8 mouse cellular contexts compared by ENCODE assay signal in genomic region chr3:63296411-63296810, GRCm38 (mm10). TPM values are rescaled to one million over a fixed set of nuclear protein-coding genes. Genes with fewer than 3 reads are reported as not detected.
A peak's percentile ranks its signal among the peaks of the same experiment; 100 is the strongest.
DNase-seq lines count a peak whose midpoint lies in the region; ATAC-seq and TF ChIP-seq lines count a peak whose summit lies in the region.

No protein-coding gene starts in this region.

- DNase-seq in frontal cortex, postnatal 10 days (ENCODE audit: low spot score in 2 of 2), result no peak
- DNase-seq in kidney, postnatal 0 days (ENCODE audit: low spot score), result peak; percentile 47
- DNase-seq in midbrain, embryonic 11.5 days (ENCODE audit: low spot score, missing footprints), result peak; percentile 91
- no peak for DNase-seq in thymus, postnatal 4 days
- DNase-seq in thymus, postnatal 0 days (ENCODE audit: low spot score), result no peak

- H3K9me3 ChIP-seq in heart, embryonic 14.5 days (ENCODE audit: control insufficient read depth, low read length), result no peaks in the 10 kb centered on the region
- no peaks in the 10 kb centered on the region for H3K9me3 ChIP-seq in kidney, postnatal 0 days (replicated peaks; ENCODE audit: low read length)
- no peaks in the 10 kb centered on the region for H3K9me3 ChIP-seq in midbrain, embryonic 11.5 days (ENCODE audit: control insufficient read depth, low read length)

- 3% methylated on average over 12 of the region's 12 CpGs for WGBS in heart, embryonic 14.5 days
- WGBS in kidney, postnatal 0 days, result 7% methylated on average over 12 of the region's 12 CpGs
- 10% methylated on average over 12 of the region's 12 CpGs for WGBS in midbrain, embryonic 11.5 days

- peak; percentile 56; the same call in 1 of the 2 replicates for ATAC-seq in frontal cortex, adult (ENCODE audit: low TSS enrichment)
- ATAC-seq in heart, embryonic 14.5 days (ENCODE audit: insufficient number of reproducible peaks, insufficient read depth, low FRiP score, low read depth), result no peak
- ATAC-seq in kidney, postnatal 0 days (replicated peaks; ENCODE audit: low FRiP score, low read depth), result no peak
- ATAC-seq in midbrain, embryonic 11.5 days (ENCODE audit: low FRiP score), result no peak

- TF ChIP-seq CTCF in cortical plate, adult 2 months (IDR thresholded peaks at IDR 0.05; ENCODE audit: extremely low read depth, insufficient read depth, low read length), result no peak
- no peak for TF ChIP-seq CTCF in kidney, postnatal 0 days (IDR thresholded peaks at IDR 0.05; ENCODE audit: low read depth)

- H3K4me2 ChIP-seq in heart, embryonic 14.5 days (ENCODE audit: low read length), result peak overlapping the region; percentile 98
- peak overlapping the region; percentile 92 for H3K4me2 ChIP-seq in kidney, postnatal 0 days (ENCODE audit: low read length)
- peak overlapping the region; percentile 98 for H3K4me2 ChIP-seq in midbrain, embryonic 11.5 days

- no peak for TF ChIP-seq POLR2A in cortical plate, adult 2 months (IDR thresholded peaks at IDR 0.05; ENCODE audit: extremely low read depth, insufficient read depth, low read length)

- H3K27ac ChIP-seq in cortical plate, adult 2 months (ENCODE audit: insufficient read depth, low read length), result no peak overlapping the region
- H3K27ac ChIP-seq in heart, embryonic 14.5 days (replicated peaks in 1 of 2; ENCODE audit: control insufficient read depth in 1 of 2, insufficient read depth in 1 of 2, low read depth in 2 of 2, low read length in 2 of 2), result no peak overlapping the region
- peak overlapping the region; percentile 88 for H3K27ac ChIP-seq in kidney, postnatal 0 days
- no peak overlapping the region for H3K27ac ChIP-seq in midbrain, embryonic 11.5 days (ENCODE audit: low read depth, low read length)

- peak overlapping the region; percentile 73 for H3K4me3 ChIP-seq in cortical plate, adult 2 months (ENCODE audit: insufficient read depth, low read length)
- H3K4me3 ChIP-seq in heart, embryonic 14.5 days (ENCODE audit: control insufficient read depth in 1 of 2, insufficient read depth in 1 of 2, low read depth in 1 of 2, low read length in 2 of 2), result peak overlapping the region; percentile 61 to 83; a peak in 3 of 4 replicates
- peak overlapping the region; percentile 81 for H3K4me3 ChIP-seq in kidney, postnatal 0 days (replicated peaks; ENCODE audit: low read depth, low read length)
- H3K4me3 ChIP-seq in midbrain, embryonic 11.5 days (ENCODE audit: low read depth, low read length), result peak overlapping the region; percentile 66

- no peaks in the 10 kb centered on the region for H3K4me1 ChIP-seq in cortical plate, adult 2 months (ENCODE audit: control insufficient read depth, insufficient read depth, low read length)
- H3K4me1 ChIP-seq in heart, embryonic 14.5 days (ENCODE audit: control insufficient read depth in 2 of 2, insufficient read depth in 2 of 2, low read length in 2 of 2), result peaks cover 0 to 9% of the 10 kb centered on the region in 2 experiments; a peak in 2 of 4 replicates
- H3K4me1 ChIP-seq in kidney, postnatal 0 days (replicated peaks; ENCODE audit: insufficient read depth, low read length), result no peaks in the 10 kb centered on the region
- no peaks in the 10 kb centered on the region for H3K4me1 ChIP-seq in midbrain, embryonic 11.5 days (ENCODE audit: control insufficient read depth, insufficient read depth, low read length)

- H3K9ac ChIP-seq in heart, embryonic 14.5 days (ENCODE audit: low read length), result peak overlapping the region; percentile 74
- peak overlapping the region; percentile 80; the same call in 1 of the 2 replicates for H3K9ac ChIP-seq in kidney, postnatal 0 days (ENCODE audit: low read depth, low read length)
- H3K9ac ChIP-seq in midbrain, embryonic 11.5 days (ENCODE audit: low read length), result no peak overlapping the region

- H3K27me3 ChIP-seq in heart, embryonic 14.5 days (ENCODE audit: control insufficient read depth, insufficient read depth, low read length), result no peaks in the 10 kb centered on the region
- no peaks in the 10 kb centered on the region for H3K27me3 ChIP-seq in kidney, postnatal 0 days (ENCODE audit: insufficient read depth, low read length)
- H3K27me3 ChIP-seq in midbrain, embryonic 11.5 days (ENCODE audit: control insufficient read depth, insufficient read depth, low read length), result peaks cover 3% of the 10 kb centered on the region; the same call in 1 of the 2 replicates

- H3K36me3 ChIP-seq in heart, embryonic 14.5 days (ENCODE audit: control insufficient read depth, insufficient read depth, low read length), result no peaks in the 10 kb centered on the region
- H3K36me3 ChIP-seq in kidney, postnatal 0 days (ENCODE audit: insufficient read depth, low read length), result no peaks in the 10 kb centered on the region
- H3K36me3 ChIP-seq in midbrain, embryonic 11.5 days (ENCODE audit: control insufficient read depth, insufficient read depth, low read length), result no peaks in the 10 kb centered on the region

RNA-seq across cellular contexts. Expression of gene Mme, which starts 55.1 kb away (rescaled TPM):
- polyA plus RNA-seq in cortical plate, adult 2 months (2012; rRNA removed), result 2.2 and 4.2 TPM in 2 replicates
- polyA plus RNA-seq in heart, embryonic 14.5 days (2014; fragmentation: Nextera tagmentation; extraction: Ambion mirVana), result 6.1 and 6.5 TPM in 2 replicates
- polyA plus RNA-seq in kidney, postnatal 0 days (2015; fragmentation: Nextera tagmentation; extraction: Ambion mirVana), result 64.2 and 66.4 TPM in 2 replicates
- 15.1 and 17.5 TPM in 2 replicates for polyA plus RNA-seq in midbrain, embryonic 11.5 days (2014; fragmentation: Nextera tagmentation; extraction: Ambion mirVana)
- polyA plus RNA-seq in thymus, postnatal 0 days (2015; fragmentation: Nextera tagmentation; extraction: Ambion mirVana), result 2.7 and 3.0 TPM in 2 replicates

Comparison
In these comparisons a context has a peak if more than half of its experiments do, and no peak if none do; other contexts are left out.
1. DNase-seq: peak in kidney, postnatal 0 days (single experiment) and midbrain, embryonic 11.5 days (single experiment); none in frontal cortex, postnatal 10 days (0 of 2), thymus, postnatal 4 days (single experiment) and thymus, postnatal 0 days (single experiment).
2. Peak in every context shown above with its lines, with median percentiles within 50 percentile points of each other: H3K4me3 ChIP-seq and H3K4me2 ChIP-seq.